Mouse (Mus musculus): ENCODE measurements around the gene Itm2b.

GRCm38 (mm10) chr14:73322142-73322541, 62.9 kb downstream of the Itm2b start:
- TF ChIP-seq CTCF (IDR thresholded peaks at IDR 0.05; ENCODE audit: low read depth, low read length): no peak
- TF ChIP-seq GATA1 (IDR thresholded peaks at IDR 0.05; ENCODE audit: borderline replicate concordance, low read length): no peak
